Mouse (Mus musculus): Measurements from ENCODE around the gene Kcna2.

Gene Kcna2

DNA sequence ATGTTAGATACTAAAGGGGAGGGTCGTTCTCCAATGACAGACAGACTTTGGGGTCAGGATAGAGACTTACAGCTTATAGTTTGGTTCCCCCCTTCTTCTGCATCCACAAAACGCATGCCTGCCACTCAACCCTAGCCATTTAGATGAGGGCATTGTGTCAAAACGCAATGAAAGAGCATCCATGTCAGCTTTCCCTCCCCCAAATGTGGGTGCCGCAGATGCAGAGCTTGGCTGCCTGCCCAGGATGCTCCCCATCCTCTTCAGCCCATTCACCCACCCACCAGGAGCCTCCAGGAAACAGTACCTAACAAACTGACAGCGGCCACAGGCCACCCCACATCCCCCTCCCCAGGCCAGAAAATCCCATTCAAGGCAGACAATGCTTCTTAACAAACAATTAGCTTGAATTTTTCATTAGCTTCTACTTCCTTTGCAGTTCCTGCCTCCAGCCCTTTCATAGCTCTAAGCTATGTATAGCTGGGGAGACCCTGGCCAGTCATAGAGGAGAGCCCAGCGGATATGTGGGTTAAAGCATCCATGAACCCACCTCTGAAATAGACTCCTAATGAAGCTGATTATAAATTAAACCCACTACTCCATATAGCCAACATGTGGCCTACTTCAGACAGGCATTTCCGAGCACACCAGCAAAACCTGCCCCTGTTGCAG lies 50.1 kb downstream of the Kcna2 start:
- no peak for DNase-seq

GRCm38 (mm10) chr3:107153772-107154655 lies 53.1 kb downstream of the Kcna2 start:
- DNase-seq = peak; percentile 12

- DNase-seq = no peak
Observed at GRCm38 (mm10) chr3:107158856-107159255, 57.9 kb downstream of the Kcna2 start.

DNA sequence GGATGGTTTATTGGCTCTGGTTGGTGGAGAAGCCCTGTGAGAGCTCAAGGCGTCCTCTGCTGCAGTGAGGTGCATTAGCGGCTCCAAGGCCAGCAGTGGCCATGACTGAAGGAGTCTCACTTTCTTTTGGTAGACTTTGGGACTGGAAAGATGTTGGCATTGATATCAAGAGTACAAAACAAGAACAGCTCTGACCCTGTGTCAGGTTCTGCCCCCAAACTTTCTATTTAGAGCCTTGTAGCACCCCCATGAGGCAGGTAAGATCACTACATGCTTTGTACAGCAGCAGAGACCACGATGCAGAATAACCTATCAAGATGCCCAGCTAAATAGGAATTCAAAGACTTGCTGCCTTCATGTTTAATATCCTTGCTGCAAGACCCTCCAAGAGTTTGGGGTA lies 58.5 kb downstream of the Kcna2 start:
- DNase-seq = no peak

DNA sequence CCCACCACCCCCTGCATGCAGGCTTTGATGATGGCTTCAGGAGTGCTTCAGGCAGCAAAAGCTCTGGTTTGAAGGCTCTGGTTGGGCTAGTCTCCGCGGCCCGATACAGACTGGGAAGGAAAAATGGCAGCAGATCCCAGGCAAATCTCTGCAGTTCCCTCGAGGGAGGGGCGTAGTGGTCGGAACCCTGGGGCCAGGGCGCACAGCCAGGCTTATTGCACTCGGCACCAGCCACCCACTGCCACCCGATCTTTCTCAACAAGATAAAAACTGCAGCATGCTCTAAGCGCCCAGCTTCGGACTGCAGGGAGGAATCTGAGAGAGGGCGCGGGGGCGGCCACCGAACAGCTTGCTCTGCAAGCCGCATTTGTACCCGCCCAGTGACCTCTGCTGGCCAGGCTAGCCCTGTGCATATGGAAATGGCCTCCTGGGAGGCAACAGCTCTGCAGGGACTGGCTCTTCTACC lies 58.9 kb downstream of the Kcna2 start:
- peak; percentile 37 for DNase-seq

- no peak for DNase-seq
Observed at GRCm38 (mm10) chr3:107162741-107163140, 61.8 kb downstream of the Kcna2 start.

All from kidney, postnatal 10 days (tissue).